Mouse (Mus musculus): ENCODE data around the gene Adarb2.

DNA sequence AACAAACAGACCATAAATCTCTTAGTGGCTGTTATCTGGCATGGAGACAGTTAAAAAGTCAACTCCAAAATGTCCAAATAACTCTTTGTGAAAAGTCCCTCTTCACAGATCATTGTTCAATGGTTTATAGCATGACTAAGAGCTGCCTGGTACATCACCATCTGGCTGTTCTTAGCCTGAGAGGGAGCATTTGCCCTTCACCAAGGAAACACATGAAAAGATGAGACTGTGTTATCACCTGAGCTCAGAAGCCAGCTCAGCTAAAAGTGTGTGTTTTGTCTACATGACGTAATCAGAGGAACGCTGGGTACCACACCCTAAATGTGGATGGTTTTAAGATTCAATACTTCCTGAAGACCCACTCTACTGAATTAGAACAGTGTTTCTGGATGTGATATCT, 403.0 kb downstream of the Adarb2 start:
- TF ChIP-seq CTCF (IDR thresholded peaks at IDR 0.05) (no peak), EP300 (IDR thresholded peaks at IDR 0.05) (no peak)

All from lung, postnatal 0 days (tissue).